ENCODE assay signal across 8 mouse cellular contexts in genomic region chr1:144406387-144407383, GRCm38 (mm10).
DNase-seq lines count a peak whose midpoint lies in the region; ATAC-seq lines count a peak whose summit lies in the region.

No protein-coding gene starts in this region.

- peak; percentile 96 for DNase-seq in NIH3T3 (ENCODE audit: low read depth)
- peak; percentile 67 to 77 for DNase-seq in cerebellum, adult 18-20 months
- peak; percentile 77 for DNase-seq in forelimb bud, embryonic 11.5 days (ENCODE audit: low read depth, low spot score)
- peak; percentile 58 for DNase-seq in hindlimb bud, embryonic 11.5 days (ENCODE audit: extremely low spot score, low read depth, low spot score)
- peak; percentile 90 to 92 for DNase-seq in left cerebral cortex, adult 18-20 months (ENCODE audit: low spot score in 2 of 2)
- peak; percentile 89 to 93 for DNase-seq in right cerebral cortex, postnatal 10 days (ENCODE audit: low spot score in 2 of 2)
- peak; percentile 22 for DNase-seq in urinary bladder, postnatal 10 days (ENCODE audit: low spot score)

- peak; percentile 100 for ATAC-seq in megakaryocyte progenitor cell, adult 5-6 weeks (replicated peaks; ENCODE audit: poor library complexity)

Comparison
In these comparisons a context has a peak if more than half of its experiments do, and no peak if none do; other contexts are left out.
1. Peak in every context shown above with its lines: DNase-seq and ATAC-seq.
2. DNase-seq: peak in every context shown above with its lines; median percentile 96 in NIH3T3; 91 in left cerebral cortex, adult 18-20 months; 91 in right cerebral cortex, postnatal 10 days; 77 in forelimb bud, embryonic 11.5 days; 72 in cerebellum, adult 18-20 months; 58 in hindlimb bud, embryonic 11.5 days; 22 in urinary bladder, postnatal 10 days.